Mouse (Mus musculus) lung, adult 2 months (tissue): ENCODE data around the gene Brap.

Experiments
- CTCF ChIP-seq: fragments of 200-500 bp; IDR thresholded peaks from 2 replicates; pipeline ENCODE4 v1.5.1; 2011; ENCODE audit warnings: mild to moderate bottlenecking, low read length, control low read depth; ENCODE audit not compliant: insufficient read depth
- POLR2A ChIP-seq: fragments of 200-500 bp; IDR thresholded peaks from 2 replicates; pipeline ENCODE4 v1.6.1; 2011; ENCODE audit warnings: low read depth, mild to moderate bottlenecking, control low read depth, low read length, borderline replicate concordance; ENCODE audit errors: extremely low read depth

DNA sequence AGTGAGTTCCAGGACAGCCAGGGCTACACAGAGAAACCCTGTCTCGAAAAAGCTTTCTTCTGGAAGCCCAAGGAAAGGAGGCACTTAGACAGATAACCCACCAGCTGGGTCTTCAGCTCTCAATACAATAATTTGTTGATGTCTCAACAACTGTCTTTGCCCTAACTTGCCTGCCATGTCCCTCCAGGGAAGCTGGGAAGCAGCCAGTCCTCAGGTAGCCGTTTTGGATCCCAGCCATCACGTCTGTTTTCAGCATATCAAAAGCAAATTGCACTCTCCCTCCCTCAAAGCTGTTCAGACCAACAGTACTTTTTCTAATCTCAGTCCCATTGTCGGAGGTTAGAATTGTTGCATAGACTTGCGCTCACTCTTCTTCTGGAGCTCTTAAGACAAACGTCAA, 3.7 kb downstream of the Brap start:
- TF ChIP-seq CTCF, result no peak
- no peak for TF ChIP-seq POLR2A
